ENCODE assay signal across 29 mouse cellular contexts in the genomic region with DNA sequence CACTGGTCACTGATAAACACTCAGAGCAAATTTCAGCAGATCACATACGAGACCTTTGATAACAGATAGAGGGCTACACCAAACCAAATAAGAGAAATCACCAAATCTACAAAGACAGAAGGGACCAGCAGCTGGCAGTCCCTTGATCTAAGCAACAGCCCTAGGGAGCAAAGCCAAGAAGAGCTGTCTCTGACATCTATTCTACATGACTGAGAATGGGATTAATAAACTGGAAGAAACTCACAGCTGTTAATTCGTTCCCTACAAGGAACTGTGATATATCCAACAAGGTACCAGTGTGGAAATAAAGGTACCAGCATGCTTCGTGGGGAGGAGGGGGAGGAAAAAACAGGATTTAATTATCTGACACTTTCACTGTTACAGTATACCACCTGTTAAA.
DNase-seq lines count a peak whose midpoint lies in the region; ATAC-seq lines count a peak whose summit lies in the region.
"Had no signal": no experiment of that assay in that cellular context is flagged by ENCODE, and none has a peak within 500 bp of the region (broad histone marks: within the 10 kb centered on the region; RNA-seq: fewer than 3 reads in every experiment).

No protein-coding gene starts in this region.

- H3K36me3 ChIP-seq in embryonic facial prominence, embryonic 14.5 days (ENCODE audit: control insufficient read depth, insufficient read depth, low read length) = no peaks in the 10 kb centered on the region
- H3K36me3 ChIP-seq in embryonic facial prominence, embryonic 10.5 days (replicated peaks) = no peaks in the 10 kb centered on the region
- H3K36me3 ChIP-seq in heart, embryonic 12.5 days = no peaks in the 10 kb centered on the region
- H3K36me3 ChIP-seq: embryonic facial prominence, embryonic 15.5 days; hindbrain, embryonic 12.5 days; limb, embryonic 10.5 days; liver, embryonic 15.5 days; lung, embryonic 15.5 days; neural tube, embryonic 12.5 days; stomach, embryonic 15.5 days had no signal

- H3K4me2 ChIP-seq in embryonic facial prominence, embryonic 14.5 days (ENCODE audit: low read depth, low read length) = no peak overlapping the region
- no peak overlapping the region for H3K4me2 ChIP-seq in heart, embryonic 12.5 days
- H3K4me2 ChIP-seq: embryonic facial prominence, embryonic 15.5 days; hindbrain, embryonic 12.5 days; liver, embryonic 15.5 days; lung, embryonic 15.5 days; neural tube, embryonic 12.5 days; stomach, embryonic 15.5 days had no signal

- WGBS in embryonic facial prominence, embryonic 14.5 days = 75% methylated on average over 3 of the region's 3 CpGs
- WGBS in embryonic facial prominence, embryonic 10.5 days = 78% methylated on average over 3 of the region's 3 CpGs
- 46% methylated on average over 3 of the region's 3 CpGs for WGBS in heart, embryonic 12.5 days

- ATAC-seq in embryonic facial prominence, embryonic 14.5 days (ENCODE audit: low read depth) = no peak
- ATAC-seq in heart, embryonic 12.5 days (ENCODE audit: insufficient number of reproducible peaks, low FRiP score) = no peak

- no peak overlapping the region for H3K27ac ChIP-seq in embryonic facial prominence, embryonic 14.5 days (replicated peaks; ENCODE audit: low read depth, low read length)
- no peak overlapping the region for H3K27ac ChIP-seq in embryonic facial prominence, embryonic 10.5 days (replicated peaks)
- peak overlapping the region; percentile 27; the same call in 1 of the 2 replicates for H3K27ac ChIP-seq in heart, embryonic 12.5 days (ENCODE audit: poor library complexity, severe bottlenecking)
- H3K27ac ChIP-seq: embryonic facial prominence, embryonic 15.5 days; hindbrain, embryonic 12.5 days; kidney, postnatal 0 days; limb, embryonic 10.5 days; liver, embryonic 15.5 days; lung, embryonic 15.5 days; neural tube, embryonic 12.5 days; stomach, embryonic 15.5 days had no signal

- no peaks in the 10 kb centered on the region for H3K27me3 ChIP-seq in embryonic facial prominence, embryonic 14.5 days (replicated peaks; ENCODE audit: control insufficient read depth, insufficient read depth, low read length)
- H3K27me3 ChIP-seq in embryonic facial prominence, embryonic 10.5 days (replicated peaks; ENCODE audit: low read depth, poor library complexity, severe bottlenecking) = no peaks in the 10 kb centered on the region
- no peaks in the 10 kb centered on the region for H3K27me3 ChIP-seq in heart, embryonic 12.5 days (replicated peaks)
- H3K27me3 ChIP-seq: embryonic facial prominence, embryonic 15.5 days; hindbrain, embryonic 12.5 days; liver, embryonic 15.5 days; lung, embryonic 15.5 days; megakaryocyte, embryonic 14.5 days; neural tube, embryonic 12.5 days; stomach, embryonic 15.5 days had no signal

- peak; percentile 11 for DNase-seq in embryonic facial prominence, embryonic 14.5 days (ENCODE audit: low spot score)
- DNase-seq in embryonic facial prominence, embryonic 10.5 days (ENCODE audit: low spot score) = no peak
- no peak for DNase-seq in heart, adult 18-20 months
- peak; percentile 17 for DNase-seq in layer of hippocampus, adult 9-11 months
- DNase-seq in layer of hippocampus, postnatal 36 days = no peak
- DNase-seq in retina, embryonic 14.5 days (ENCODE audit: low spot score) = peak; percentile 62
- no peak for DNase-seq in right cerebral cortex, adult 2 months (ENCODE audit: low spot score in 2 of 2)
- DNase-seq: adrenal gland, postnatal 25 days; cerebellum, adult 11 months; cerebellum, postnatal 36 days; embryo, embryonic 11 days; gastrocnemius, postnatal 14 days; heart, adult 11 months; heart, postnatal 14 days; kidney, adult 2 months; liver; lung, postnatal 36 days; midbrain, embryonic 14.5 days; thymus, postnatal 36 days had no signal

- H3K4me1 ChIP-seq in embryonic facial prominence, embryonic 14.5 days (ENCODE audit: control insufficient read depth, insufficient read depth, low read length) = no peaks in the 10 kb centered on the region
- no peaks in the 10 kb centered on the region for H3K4me1 ChIP-seq in embryonic facial prominence, embryonic 10.5 days
- H3K4me1 ChIP-seq in heart, embryonic 12.5 days (replicated peaks) = peaks cover 17% of the 10 kb centered on the region
- H3K4me1 ChIP-seq: embryonic facial prominence, embryonic 15.5 days; limb, embryonic 10.5 days; liver, embryonic 15.5 days; lung, embryonic 15.5 days; megakaryocyte, embryonic 14.5 days; neural tube, embryonic 12.5 days; stomach, embryonic 15.5 days had no signal

- H3K9ac ChIP-seq in embryonic facial prominence, embryonic 14.5 days (ENCODE audit: low read depth, low read length) = no peak overlapping the region
- no peak overlapping the region for H3K9ac ChIP-seq in heart, embryonic 12.5 days
- H3K9ac ChIP-seq: embryonic facial prominence, embryonic 15.5 days; hindbrain, embryonic 12.5 days; liver, embryonic 15.5 days; lung, embryonic 15.5 days; neural tube, embryonic 12.5 days; stomach, embryonic 15.5 days had no signal

- H3K9me3 ChIP-seq in embryonic facial prominence, embryonic 14.5 days (ENCODE audit: control insufficient read depth, low read length) = 0 out of 2 replicates have a peak, but pooled peaks cover 3% of the 10 kb centered on the region
- no peaks in the 10 kb centered on the region for H3K9me3 ChIP-seq in embryonic facial prominence, embryonic 10.5 days
- peaks cover 6% of the 10 kb centered on the region for H3K9me3 ChIP-seq in heart, embryonic 12.5 days (replicated peaks)
- H3K9me3 ChIP-seq: hindbrain, embryonic 12.5 days; limb, embryonic 10.5 days; liver, embryonic 15.5 days; lung, embryonic 15.5 days; stomach, embryonic 15.5 days had no signal

- H3K4me3 ChIP-seq in embryonic facial prominence, embryonic 14.5 days (ENCODE audit: low read depth, low read length) = no peak overlapping the region
- H3K4me3 ChIP-seq in embryonic facial prominence, embryonic 10.5 days = no peak overlapping the region
- H3K4me3 ChIP-seq in heart, embryonic 12.5 days = no peak overlapping the region
- H3K4me3 ChIP-seq: embryonic facial prominence, embryonic 15.5 days; hindbrain, embryonic 12.5 days; limb, embryonic 10.5 days; liver, embryonic 15.5 days; lung, embryonic 15.5 days; megakaryocyte, embryonic 14.5 days; neural tube, embryonic 12.5 days; stomach, embryonic 15.5 days had no signal

Comparison
In these comparisons a context has a peak if more than half of its experiments do, and no peak if none do; other contexts are left out.
1. DNase-seq: peak in embryonic facial prominence, embryonic 14.5 days (single experiment), layer of hippocampus, adult 9-11 months (single experiment) and retina, embryonic 14.5 days (single experiment); none in embryonic facial prominence, embryonic 10.5 days (single experiment), heart, adult 18-20 months (0 of 2), layer of hippocampus, postnatal 36 days (0 of 2) and right cerebral cortex, adult 2 months (0 of 2).